Mouse (Mus musculus) forebrain, embryonic 14.5 days (tissue): ENCODE results near the gene Shb. TPM values are rescaled to one million over a fixed set of nuclear protein-coding genes. Genes with fewer than 3 reads are reported as not detected.

Experiments used
- ATAC-seq: fragments of 200-750 bp; cut with Nextera tagmentation; 2 replicates; pipeline ENCODE4 v1.8.0; 2017; ENCODE audit warnings: mild to moderate bottlenecking, moderate library complexity
- DNase-seq: peaks from one replicate; pipeline ENCODE4 v3.0.0-alpha.2; 2015; ENCODE audit warnings: low spot score
- H3K27ac ChIP-seq: fragments of 300-500 bp; sonication (generic); 2 replicates; pipeline ENCODE4 v1.5.1; 2014; ENCODE audit warnings: low read depth, mild to moderate bottlenecking, control low read depth, low read length, moderate library complexity
- H3K27me3 ChIP-seq: fragments of 300-500 bp; sonication (generic); replicated peaks from 2 replicates; pipeline ENCODE4 v1.6.1; 2014; ENCODE audit warnings: low read length, control low read depth, mixed read lengths; ENCODE audit not compliant: control insufficient read depth, insufficient read depth
- H3K36me3 ChIP-seq: fragments of 300-500 bp; sonication (generic); 2 replicates; pipeline ENCODE4 v1.6.1; 2014; ENCODE audit warnings: low read length, control low read depth; ENCODE audit not compliant: control insufficient read depth, insufficient read depth
- H3K4me1 ChIP-seq: fragments of 300-500 bp; sonication (generic); 2 replicates; pipeline ENCODE4 v1.6.1; 2014; ENCODE audit warnings: antibody characterized with exemption, low read length, control low read depth; ENCODE audit not compliant: control insufficient read depth, insufficient read depth
- H3K4me2 ChIP-seq: fragments of 300-500 bp; sonication (generic); 2 replicates; pipeline ENCODE4 v1.6.1; 2014; ENCODE audit warnings: mild to moderate bottlenecking, control low read depth, low read length
- H3K4me3 ChIP-seq: fragments of 300-500 bp; sonication (generic); 2 replicates; pipeline ENCODE4 v1.5.1; 2014; ENCODE audit warnings: low read depth, low read length, control low read depth
- H3K9ac ChIP-seq: fragments of 300-500 bp; sonication (generic); 2 replicates; pipeline ENCODE4 v1.6.1; 2014; ENCODE audit warnings: mild to moderate bottlenecking, low read length, control low read depth, moderate library complexity
- H3K9me3 ChIP-seq: fragments of 300-500 bp; sonication (generic); replicated peaks from 2 replicates; pipeline ENCODE4 v1.6.1; 2016; ENCODE audit warnings: low read length, control low read depth, mixed read lengths; ENCODE audit not compliant: control insufficient read depth
- WGBS: fragments of 180-500 bp; shearing (Covaris S2); extraction: QIAGEN DNeasy Blood & Tissue Kit; methylation state at CpG from one replicate; pipeline ENCODE4 v1.1.7; 2014; 5-methylcytosine and 5-hydroxymethylcytosine counted together
- polyA plus RNA-seq: library from polyadenylated mRNA; unstranded; fragments of >200 nt; fragmentation: Nextera tagmentation; extraction: Ambion mirVana; gene quantifications from 2 replicates; pipeline ENCODE4 v1.2.1, GENCODE M21; 2014

The Shb gene
- polyA plus RNA-seq, 1 experiment from 2014 or later, result 14.5 TPM

GRCm38 (mm10) chr4:45473129-45473528 is 59.1 kb downstream of the Shb start:
- Histone ChIP-seq H3K4me1 (peaks cover 43% of the 10 kb centered on the region), H3K27ac (peak overlapping the region; percentile 79), H3K36me3 (0 out of 2 replicates have a peak, but pooled peaks cover 1% of the 10 kb centered on the region), H3K9ac (no peak overlapping the region), H3K9me3 (no peaks in the 10 kb centered on the region), H3K4me3 (no peak overlapping the region), H3K27me3 (no peaks in the 10 kb centered on the region), H3K4me2 (peak overlapping the region; percentile 12)
- ATAC-seq, result peak; percentile 94
- DNase-seq, result peak; percentile 95
- WGBS, result 12% methylated on average over 11 of the region's 11 CpGs

GRCm38 (mm10) chr4:45472706-45473105 is 59.6 kb downstream of the Shb start:
- H3K4me2 ChIP-seq, result peak overlapping the region; percentile 12; the same call in 1 of the 2 replicates
- WGBS, result 61% methylated on average over 6 of the region's 6 CpGs
- H3K4me3 ChIP-seq, result no peak overlapping the region
- 0 out of 2 replicates have a peak, but pooled peaks cover 4% of the 10 kb centered on the region for H3K36me3 ChIP-seq
- H3K27me3 ChIP-seq, result no peaks in the 10 kb centered on the region
- peak overlapping the region; percentile 79 for H3K27ac ChIP-seq
- no peak overlapping the region for H3K9ac ChIP-seq
- no peak for DNase-seq
- ATAC-seq, result peak; percentile 27; the same call in 1 of the 2 replicates
- H3K4me1 ChIP-seq, result peaks cover 39% of the 10 kb centered on the region
- no peaks in the 10 kb centered on the region for H3K9me3 ChIP-seq

- no peak for DNase-seq
- H3K4me3 ChIP-seq, result no peak overlapping the region
- no peak for ATAC-seq
- peaks cover 33% of the 10 kb centered on the region for H3K4me1 ChIP-seq
- H3K27me3 ChIP-seq, result no peaks in the 10 kb centered on the region
- H3K9ac ChIP-seq, result no peak overlapping the region
- no peak overlapping the region for H3K4me2 ChIP-seq
- H3K9me3 ChIP-seq, result no peaks in the 10 kb centered on the region
- peak overlapping the region; percentile 79 for H3K27ac ChIP-seq
- WGBS, result 77% methylated on average over 11 of the region's 11 CpGs
- H3K36me3 ChIP-seq, result 0 out of 2 replicates have a peak, but pooled peaks cover 4% of the 10 kb centered on the region
Measured at GRCm38 (mm10) chr4:45471654-45472556, 60.4 kb downstream of the Shb start.

- no peak overlapping the region for H3K27ac ChIP-seq
- H3K36me3 ChIP-seq, result 0 out of 2 replicates have a peak, but pooled peaks cover 4% of the 10 kb centered on the region
- ATAC-seq, result no peak
- no peak for DNase-seq
- no peaks in the 10 kb centered on the region for H3K9me3 ChIP-seq
- no peak overlapping the region for H3K4me2 ChIP-seq
- no peak overlapping the region for H3K9ac ChIP-seq
- H3K4me3 ChIP-seq, result no peak overlapping the region
- H3K27me3 ChIP-seq, result no peaks in the 10 kb centered on the region
- 67% methylated on average over 6 of the region's 6 CpGs for WGBS
- peaks cover 27% of the 10 kb centered on the region for H3K4me1 ChIP-seq
Measured at GRCm38 (mm10) chr4:45469057-45469456, 63.2 kb downstream of the Shb start.

- no peaks in the 10 kb centered on the region for H3K9me3 ChIP-seq
- H3K4me2 ChIP-seq, result no peak overlapping the region
- peaks cover 22% of the 10 kb centered on the region for H3K4me1 ChIP-seq
- ATAC-seq (no peak), DNase-seq (no peak)
- H3K4me3 ChIP-seq, result no peak overlapping the region
- no peak overlapping the region for H3K9ac ChIP-seq
- 89% methylated on average over 6 of the region's 6 CpGs for WGBS
- H3K27me3 ChIP-seq, result no peaks in the 10 kb centered on the region
- no peak overlapping the region for H3K27ac ChIP-seq
- 0 out of 2 replicates have a peak, but pooled peaks cover 4% of the 10 kb centered on the region for H3K36me3 ChIP-seq
Measured at GRCm38 (mm10) chr4:45468507-45468906, 63.8 kb downstream of the Shb start.

GRCm38 (mm10) chr4:45467115-45467912 is 65.0 kb downstream of the Shb start:
- no peaks in the 10 kb centered on the region for H3K27me3 ChIP-seq
- H3K27ac ChIP-seq, result no peak overlapping the region
- H3K9me3 ChIP-seq, result no peaks in the 10 kb centered on the region
- peak; percentile 43 for DNase-seq
- ATAC-seq, result no peak
- 0 out of 2 replicates have a peak, but pooled peaks cover 4% of the 10 kb centered on the region for H3K36me3 ChIP-seq
- H3K4me2 ChIP-seq, result no peak overlapping the region
- H3K4me3 ChIP-seq, result no peak overlapping the region
- 80% methylated on average over 12 of the region's 12 CpGs for WGBS
- no peak overlapping the region for H3K9ac ChIP-seq
- peaks cover 10% of the 10 kb centered on the region for H3K4me1 ChIP-seq

GRCm38 (mm10) chr4:45464941-45465340 is 67.3 kb downstream of the Shb start:
- H3K9me3 ChIP-seq, result no peaks in the 10 kb centered on the region
- H3K4me2 ChIP-seq, result no peak overlapping the region
- 0 out of 2 replicates have a peak, but pooled peaks cover 4% of the 10 kb centered on the region for H3K36me3 ChIP-seq
- no peak overlapping the region for H3K27ac ChIP-seq
- DNase-seq (no peak), ATAC-seq (no peak)
- WGBS, result 72% methylated on average over 9 of the region's 9 CpGs
- peaks cover 5% of the 10 kb centered on the region for H3K4me1 ChIP-seq
- no peaks in the 10 kb centered on the region for H3K27me3 ChIP-seq
- H3K9ac ChIP-seq, result no peak overlapping the region
- H3K4me3 ChIP-seq, result no peak overlapping the region

- ATAC-seq (0 out of 2 replicates have a peak, but pooled peaks have one; percentile 16), DNase-seq (peak; percentile 28)
- H3K27ac ChIP-seq, result no peak overlapping the region
- no peak overlapping the region for H3K4me3 ChIP-seq
- 0 out of 2 replicates have a peak, but pooled peaks cover 4% of the 10 kb centered on the region for H3K36me3 ChIP-seq
- no peak overlapping the region for H3K9ac ChIP-seq
- H3K27me3 ChIP-seq, result no peaks in the 10 kb centered on the region
- H3K4me2 ChIP-seq, result no peak overlapping the region
- peaks cover 5% of the 10 kb centered on the region for H3K4me1 ChIP-seq
- WGBS, result 55% methylated on average over 12 of the region's 12 CpGs
- H3K9me3 ChIP-seq, result no peaks in the 10 kb centered on the region
Measured at GRCm38 (mm10) chr4:45464528-45464927, 67.7 kb downstream of the Shb start.
